Mouse (Mus musculus): ENCODE measurements around the gene Gm1604a. TPM values are rescaled to one million over a fixed set of nuclear protein-coding genes. Genes with fewer than 3 reads are reported as not detected.

The Gm1604a gene
- polyA plus RNA-seq, 1 experiment from 2014 or later = not detected

Other genes with a start within 250 kb of the Gm1604a start
- 102 and 115 TPM in 2 replicates for gene Ezr, start 242.8 kb upstream of the Gm1604a start, polyA plus RNA-seq (2014; fragmentation: Nextera tagmentation; extraction: Ambion mirVana)
- 77.2 and 79.7 TPM in 2 replicates for gene Rsph3b, start 76.9 kb upstream of the Gm1604a start, polyA plus RNA-seq (2014; fragmentation: Nextera tagmentation; extraction: Ambion mirVana)
- gene Tagap1, start 64.4 kb upstream of the Gm1604a start, polyA plus RNA-seq (2014; fragmentation: Nextera tagmentation; extraction: Ambion mirVana) = 34.1 and 36.1 TPM in 2 replicates
- 275 and 304 TPM in 2 replicates for gene Rnaset2b, start 54.9 kb upstream of the Gm1604a start, polyA plus RNA-seq (2014; fragmentation: Nextera tagmentation; extraction: Ambion mirVana)
- 0.11 TPM in 1 of 2 replicates, not detected in the other for gene Gm49721, start 46.7 kb upstream of the Gm1604a start, polyA plus RNA-seq (2014; fragmentation: Nextera tagmentation; extraction: Ambion mirVana)
- 42.4 and 43.7 TPM in 2 replicates for gene Rps6ka2, start 144.5 kb downstream of the Gm1604a start, polyA plus RNA-seq (2014; fragmentation: Nextera tagmentation; extraction: Ambion mirVana)

All from heart, embryonic 14.5 days (tissue).